Mouse (Mus musculus): ENCODE measurements at regions not wholly inside any gene's neighbourhood (a gene's known extent, or its start where the extent isn't known, plus 50 kb on each side); places are given as distances from the start of the nearest gene placed in this dataset.

GRCm38 (mm10) chr5:64462411-64462810 lies 306.3 kb downstream of the Tbc1d1 start:
- DNase-seq (ENCODE audit: low spot score in 2 of 2) = no peak

GRCm38 (mm10) chr5:64463570-64463969 lies 307.5 kb downstream of the Tbc1d1 start:
- no peak for DNase-seq (ENCODE audit: low spot score in 2 of 2)

- DNase-seq (ENCODE audit: low spot score in 2 of 2) = no peak
Measured at GRCm38 (mm10) chr5:64466320-64466719, 310.2 kb downstream of the Tbc1d1 start.

- no peak for DNase-seq (ENCODE audit: low spot score in 2 of 2)
Measured at GRCm38 (mm10) chr5:64467856-64468255, 311.8 kb downstream of the Tbc1d1 start.

- DNase-seq (ENCODE audit: low spot score in 2 of 2) = no peak
Measured at GRCm38 (mm10) chr5:64468307-64468706, 312.2 kb downstream of the Tbc1d1 start.

GRCm38 (mm10) chr5:64472008-64472407 lies 315.9 kb downstream of the Tbc1d1 start:
- DNase-seq (ENCODE audit: low spot score in 2 of 2) = no peak

GRCm38 (mm10) chr5:64472415-64472814 lies 316.3 kb downstream of the Tbc1d1 start:
- no peak for DNase-seq (ENCODE audit: low spot score in 2 of 2)

GRCm38 (mm10) chr5:64474868-64475267 lies 318.8 kb downstream of the Tbc1d1 start:
- no peak for DNase-seq (ENCODE audit: low spot score in 2 of 2)

- DNase-seq (ENCODE audit: low spot score in 2 of 2) = no peak
Measured at GRCm38 (mm10) chr5:64475736-64476519, 319.8 kb downstream of the Tbc1d1 start.

GRCm38 (mm10) chr5:64476641-64477369 lies 320.7 kb downstream of the Tbc1d1 start:
- no peak for DNase-seq (ENCODE audit: low spot score in 2 of 2)

- no peak for DNase-seq (ENCODE audit: low spot score in 2 of 2)
Measured at GRCm38 (mm10) chr5:64478143-64478542, 322.0 kb downstream of the Tbc1d1 start.

GRCm38 (mm10) chr5:64478599-64479214 lies 322.6 kb downstream of the Tbc1d1 start:
- DNase-seq (ENCODE audit: low spot score in 2 of 2) = no peak

- DNase-seq (ENCODE audit: low spot score in 2 of 2) = no peak
Measured at GRCm38 (mm10) chr5:64479315-64479714, 323.2 kb downstream of the Tbc1d1 start.

GRCm38 (mm10) chr5:64485043-64485442 lies 318.1 kb upstream of the Klf3 start:
- no peak for DNase-seq (ENCODE audit: low spot score in 2 of 2)

- no peak for DNase-seq (ENCODE audit: low spot score in 2 of 2)
Measured at GRCm38 (mm10) chr5:64485856-64486255, 317.3 kb upstream of the Klf3 start.

- no peak for DNase-seq (ENCODE audit: low spot score in 2 of 2)
Measured at GRCm38 (mm10) chr5:64486761-64487160, 316.4 kb upstream of the Klf3 start.

- DNase-seq (ENCODE audit: low spot score in 2 of 2) = no peak
Measured at GRCm38 (mm10) chr5:64487698-64488398, 315.3 kb upstream of the Klf3 start.

- no peak for DNase-seq (ENCODE audit: low spot score in 2 of 2)
Measured at GRCm38 (mm10) chr5:64489656-64490444, 313.3 kb upstream of the Klf3 start.

GRCm38 (mm10) chr5:64490445-64490950 lies 312.7 kb upstream of the Klf3 start:
- no peak for DNase-seq (ENCODE audit: low spot score in 2 of 2)

GRCm38 (mm10) chr5:64494429-64494828 lies 308.8 kb upstream of the Klf3 start:
- no peak for DNase-seq (ENCODE audit: low spot score in 2 of 2)

GRCm38 (mm10) chr5:64496853-64497252 lies 306.3 kb upstream of the Klf3 start:
- DNase-seq (ENCODE audit: low spot score in 2 of 2) = no peak

Measured in urinary bladder, adult 18-20 months (tissue).